Mouse (Mus musculus) urinary bladder, postnatal 14 days (tissue): Measurements from ENCODE around the gene Rhd.
A peak's percentile ranks its signal among the peaks of the same experiment; 100 is the strongest.
"Not testable (repeated sequence)": the region's sequence is repeated elsewhere in the genome, so short reads cannot be mapped to it uniquely, and the experiment has no call there.

ENCODE experiments used
- DNase-seq: peaks from one replicate; pipeline ENCODE4 v3.0.0; 2021; ENCODE audit warnings: low spot score

The Rhd gene

GRCm38 (mm10) chr4:134858494-134858893 is 5.8 kb upstream of the Rhd start:
- DNase-seq: no peak

- DNase-seq: no peak
These were observed 2.5 kb upstream of the Rhd start for GRCm38 (mm10) chr4:134861884-134862283.

- DNase-seq: no peak
These were observed 1.3 kb upstream of the Rhd start for GRCm38 (mm10) chr4:134862996-134863395.

GRCm38 (mm10) chr4:134865340-134865739 is 1.0 kb downstream of the Rhd start:
- DNase-seq: no peak

- DNase-seq: no peak
These were observed 1.5 kb downstream of the Rhd start for GRCm38 (mm10) chr4:134865789-134866188.

GRCm38 (mm10) chr4:134867213-134867612 is 2.9 kb downstream of the Rhd start:
- no peak for DNase-seq

GRCm38 (mm10) chr4:134867661-134868060 is 3.3 kb downstream of the Rhd start:
- DNase-seq: no peak

GRCm38 (mm10) chr4:134868065-134868464 is 3.7 kb downstream of the Rhd start:
- DNase-seq: no peak

GRCm38 (mm10) chr4:134868490-134868889 is 4.2 kb downstream of the Rhd start:
- no peak for DNase-seq

GRCm38 (mm10) chr4:134869068-134869730 is 4.9 kb downstream of the Rhd start:
- DNase-seq: no peak

GRCm38 (mm10) chr4:134869815-134870375 is 5.6 kb downstream of the Rhd start:
- DNase-seq: no peak

GRCm38 (mm10) chr4:134871477-134871876 is 7.1 kb downstream of the Rhd start:
- peak; percentile 56 for DNase-seq

GRCm38 (mm10) chr4:134871950-134872349 is 7.6 kb downstream of the Rhd start:
- DNase-seq: no peak

- no peak for DNase-seq
These were observed 11.8 kb downstream of the Rhd start for GRCm38 (mm10) chr4:134876171-134876570.

- DNase-seq: peak; percentile 83
These were observed 15.2 kb downstream of the Rhd start for GRCm38 (mm10) chr4:134879410-134879981.

- DNase-seq: no peak
These were observed 15.7 kb downstream of the Rhd start for GRCm38 (mm10) chr4:134880041-134880440.

- DNase-seq: no peak
These were observed 18.9 kb downstream of the Rhd start for GRCm38 (mm10) chr4:134883266-134883665.

GRCm38 (mm10) chr4:134883808-134884207 is 19.5 kb downstream of the Rhd start:
- no peak for DNase-seq

- no peak for DNase-seq
These were observed 20.0 kb downstream of the Rhd start for GRCm38 (mm10) chr4:134884364-134884763.

- DNase-seq: peak; percentile 61
These were observed 27.8 kb downstream of the Rhd start for GRCm38 (mm10) chr4:134892096-134892495.

- no peak for DNase-seq
These were observed 32.9 kb downstream of the Rhd start for GRCm38 (mm10) chr4:134897256-134897655.

GRCm38 (mm10) chr4:134901126-134901525 is 36.8 kb downstream of the Rhd start:
- DNase-seq: no peak

- no peak for DNase-seq
These were observed 38.7 kb downstream of the Rhd start for GRCm38 (mm10) chr4:134903046-134903445.

GRCm38 (mm10) chr4:134911406-134911805 is 47.1 kb downstream of the Rhd start:
- not testable (repeated sequence) for DNase-seq
